Mouse (Mus musculus) brown adipose tissue, adult 24 weeks (tissue): ENCODE results near the gene Dgke. TPM values are rescaled to one million over a fixed set of nuclear protein-coding genes. Genes with fewer than 3 reads are reported as not detected.
"Not testable (repeated sequence)": the region's sequence is repeated elsewhere in the genome, so short reads cannot be mapped to it uniquely, and the experiment has no call there.

Experiments
- H3K27ac ChIP-seq: fragments of 200-500 bp; replicated peaks from 2 replicates; pipeline ENCODE4 v1.5.1; 2012; ENCODE audit warnings: low read depth, mild to moderate bottlenecking, low read length
- H3K4me1 ChIP-seq: fragments of 200-500 bp; 2 replicates; pipeline ENCODE4 v1.6.1; 2012; ENCODE audit warnings: low read length, mixed read lengths; ENCODE audit not compliant: control insufficient read depth, insufficient read depth, insufficient read length
- H3K4me3 ChIP-seq: fragments of 200-500 bp; 2 replicates; pipeline ENCODE4 v1.5.1; 2012; ENCODE audit warnings: low read depth, mild to moderate bottlenecking, low read length, moderate library complexity; ENCODE audit not compliant: insufficient read depth
- polyA plus RNA-seq: library from polyadenylated mRNA; stranded (reverse); fragments of >200 nt; gene quantifications from 2 replicates; pipeline ENCODE4 v1.2.4, GENCODE M21; 2012; ENCODE audit not compliant: missing spikeins, insufficient read depth, insufficient read length

The Dgke gene
- 3.0 and 3.2 TPM in 2 replicates for polyA plus RNA-seq

DNA sequence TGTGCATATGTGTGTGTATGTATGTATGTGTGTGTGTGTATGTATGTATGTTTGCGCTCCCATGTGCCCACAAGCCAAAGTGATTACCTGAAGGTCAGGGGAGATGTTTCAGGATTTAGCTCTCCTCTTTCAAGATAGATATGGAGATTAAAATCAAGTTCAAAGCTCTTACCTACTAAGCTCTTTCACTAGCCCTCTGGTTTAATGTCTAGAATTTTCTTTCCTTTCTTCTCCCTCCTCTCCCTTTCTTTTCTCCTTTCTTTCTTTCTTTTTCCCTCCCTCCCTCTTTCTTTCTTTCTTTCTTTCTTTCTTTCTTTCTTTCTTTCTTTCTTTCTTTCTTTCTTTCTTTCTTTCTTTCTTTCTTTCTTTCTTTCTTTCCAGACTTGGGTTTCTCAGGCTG, at the start of gene Dgke:
Dgke (minus strand) TSS at position 101 of the 400 bp plus-strand sequence.
- Histone ChIP-seq H3K4me1 (peaks cover 9% of the 10 kb centered on the region), H3K27ac (peak within 1 kb of the TSS; percentile 89), H3K4me3 (no peak within 1 kb of the TSS)

DNA sequence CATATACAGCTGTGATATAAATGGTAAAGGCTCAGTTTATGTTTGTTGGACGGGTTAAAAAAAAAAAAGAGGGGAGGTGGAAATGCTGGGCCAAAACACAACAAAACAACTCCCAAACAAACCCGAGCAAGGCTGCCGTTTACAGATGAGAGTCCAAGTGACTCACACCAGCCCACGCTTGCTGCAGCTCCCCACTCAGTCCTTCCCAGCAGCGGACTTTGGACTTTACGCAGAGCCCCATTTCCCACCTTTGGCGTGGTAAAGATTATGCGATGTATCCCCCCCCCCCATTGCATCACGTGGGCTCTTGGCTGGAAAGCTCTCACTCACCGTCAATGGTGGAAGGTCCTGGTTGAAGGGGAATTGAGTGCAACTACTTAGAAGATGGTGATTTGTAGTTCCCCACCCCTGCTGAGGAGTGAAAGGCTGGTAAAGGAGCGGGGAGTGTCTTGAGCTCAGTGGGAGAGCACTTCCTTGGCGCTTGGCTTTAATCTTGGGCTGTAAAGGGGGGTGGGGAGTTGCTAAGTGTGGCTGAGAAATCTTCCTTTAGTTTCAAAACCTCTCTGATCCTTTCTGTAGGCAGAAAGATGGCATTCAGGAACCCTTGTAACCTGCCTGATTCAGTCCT, 40.6 kb upstream of the Dgke start:
- Histone ChIP-seq H3K4me3 (no peak overlapping the region), H3K27ac (no peak overlapping the region), H3K4me1 (no peaks in the 10 kb centered on the region)

DNA sequence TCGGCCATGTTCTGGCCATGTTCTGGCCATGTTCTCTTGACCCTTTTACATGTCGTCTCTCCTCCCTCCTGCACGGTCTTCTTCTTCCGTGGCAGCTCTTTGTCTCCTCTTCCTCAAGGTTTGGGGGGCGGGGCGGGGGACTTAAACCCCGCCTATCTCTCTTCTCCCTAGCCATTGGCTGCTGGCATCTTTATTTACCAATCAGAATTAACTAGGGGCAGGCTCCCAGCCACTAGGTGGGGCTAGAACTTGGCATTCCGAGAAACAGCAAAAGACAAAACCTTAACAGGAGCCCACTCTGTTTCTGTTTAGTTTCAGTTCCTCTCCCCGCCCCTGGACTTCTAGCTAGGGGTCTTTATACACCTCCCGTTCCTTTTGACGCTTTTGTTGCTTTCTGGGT, 39.2 kb upstream of the Dgke start:
- H3K27ac ChIP-seq, result no peak overlapping the region
- H3K4me3 ChIP-seq, result no peak overlapping the region
- H3K4me1 ChIP-seq, result no peaks in the 10 kb centered on the region

DNA sequence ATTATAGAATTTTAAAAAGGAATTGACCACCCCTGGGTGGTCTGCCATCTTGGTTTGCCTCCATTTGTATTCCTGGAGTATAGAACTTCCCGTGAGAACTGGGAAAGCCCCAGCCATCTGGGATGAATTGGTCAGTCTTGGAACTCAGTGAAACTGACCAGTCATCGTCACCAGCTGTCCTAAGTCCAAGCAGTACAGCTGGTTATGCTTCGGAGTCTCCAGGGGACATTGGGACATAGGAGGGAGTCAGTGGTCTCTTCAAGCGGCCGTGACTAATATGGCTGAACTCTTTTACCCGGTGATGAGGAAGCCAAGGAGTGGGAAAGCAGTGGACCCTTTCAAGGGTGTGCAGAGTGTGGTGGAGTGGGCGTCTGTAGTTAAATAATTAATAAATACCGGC, 38.6 kb upstream of the Dgke start:
- Histone ChIP-seq H3K4me1 (no peaks in the 10 kb centered on the region), H3K4me3 (no peak overlapping the region), H3K27ac (no peak overlapping the region)

DNA sequence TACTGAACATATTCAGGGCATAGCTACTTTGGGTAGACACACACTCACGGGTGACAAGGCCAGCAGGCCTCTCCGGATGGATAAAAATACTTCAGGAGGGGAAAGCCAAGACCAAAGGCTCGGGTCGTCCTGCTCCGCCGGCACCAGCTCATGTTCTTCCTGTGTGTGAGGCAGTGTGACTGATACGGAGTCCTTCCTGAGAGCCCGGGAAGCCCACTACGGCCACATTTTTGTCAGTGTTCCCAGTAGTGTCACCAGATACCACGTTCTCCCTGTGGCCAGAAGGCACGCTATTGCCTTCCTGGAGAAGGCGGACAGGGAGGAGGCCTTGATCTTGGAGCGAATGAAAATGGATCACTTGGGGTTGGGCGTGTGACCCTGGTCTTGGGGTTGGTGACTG, 36.5 kb upstream of the Dgke start:
- Histone ChIP-seq H3K27ac (no peak overlapping the region), H3K4me3 (no peak overlapping the region)

DNA sequence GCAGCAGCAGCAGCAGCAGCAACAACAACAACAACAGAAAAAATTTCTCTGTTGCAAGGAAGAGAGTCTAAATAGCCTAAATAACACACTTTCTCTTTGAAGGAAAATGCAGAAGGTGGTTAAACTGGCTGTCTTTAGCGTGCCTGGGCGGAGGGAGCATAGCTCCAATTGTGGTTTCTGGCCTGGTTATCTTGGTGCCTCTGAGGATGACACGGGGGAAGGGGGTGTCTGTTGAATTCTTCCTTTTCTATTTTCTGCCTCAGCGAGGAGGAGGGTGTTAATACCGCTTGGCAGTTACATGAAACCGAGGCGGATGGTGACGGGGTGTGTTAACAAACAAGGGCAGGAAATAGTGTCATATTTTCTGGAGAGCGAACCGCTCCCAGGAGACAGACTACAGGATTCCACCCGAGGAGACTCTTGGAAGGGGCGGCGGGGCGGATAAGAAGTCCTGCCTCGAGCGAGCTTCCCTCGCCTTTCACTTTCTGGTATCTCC, 34.2 kb upstream of the Dgke start:
- H3K4me3 ChIP-seq, result peak overlapping the region; percentile 61
- no peaks in the 10 kb centered on the region for H3K4me1 ChIP-seq
- peak overlapping the region; percentile 76 for H3K27ac ChIP-seq

More for the DNA sequence above, 36.5 kb upstream of the Dgke start:
- no peaks in the 10 kb centered on the region for H3K4me1 ChIP-seq

DNA sequence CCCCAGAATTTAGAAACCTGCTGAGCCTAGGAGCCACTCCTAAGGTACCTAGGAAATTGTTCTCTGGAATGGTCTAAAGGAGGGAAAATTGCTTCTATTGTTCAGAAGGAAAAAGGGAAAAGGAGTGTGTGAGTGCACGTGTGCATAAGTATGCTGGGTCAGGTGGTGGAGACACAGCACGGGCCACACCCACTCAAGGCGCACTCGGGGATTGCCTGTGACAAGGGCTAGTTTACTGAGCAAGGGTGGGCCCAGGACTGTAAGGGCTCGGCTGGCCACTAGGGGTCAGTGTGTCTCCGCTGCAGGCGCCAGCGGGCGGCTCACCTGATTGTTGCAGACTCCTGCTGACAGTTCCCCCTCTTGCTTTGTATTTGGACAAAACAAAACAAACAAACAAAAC, 33.8 kb upstream of the Dgke start:
- Histone ChIP-seq H3K27ac (peak overlapping the region; percentile 54; the same call in 1 of the 2 replicates), H3K4me1 (no peaks in the 10 kb centered on the region), H3K4me3 (peak overlapping the region; percentile 61)

DNA sequence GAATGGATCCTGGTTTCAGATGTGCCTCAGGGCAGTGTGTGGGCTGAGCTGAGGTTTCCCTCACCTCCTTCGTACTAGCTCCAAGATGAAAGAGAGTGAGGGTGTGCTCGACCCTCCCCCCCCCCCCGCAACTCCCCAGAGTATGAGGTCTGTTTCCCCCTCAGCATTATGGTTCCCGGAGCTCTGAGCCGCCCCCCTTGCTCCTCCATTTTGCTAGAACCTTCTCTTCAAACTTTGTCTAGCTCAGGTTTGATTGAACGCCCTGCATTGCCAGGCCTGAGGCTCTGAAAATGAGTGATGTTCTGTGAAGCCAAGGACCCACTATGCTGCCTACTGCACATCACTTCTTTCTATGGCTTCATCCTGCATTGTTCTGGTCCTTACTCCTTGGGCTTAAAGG, 32.3 kb upstream of the Dgke start:
- no peaks in the 10 kb centered on the region for H3K4me1 ChIP-seq
- no peak overlapping the region for H3K27ac ChIP-seq
- H3K4me3 ChIP-seq, result no peak overlapping the region

DNA sequence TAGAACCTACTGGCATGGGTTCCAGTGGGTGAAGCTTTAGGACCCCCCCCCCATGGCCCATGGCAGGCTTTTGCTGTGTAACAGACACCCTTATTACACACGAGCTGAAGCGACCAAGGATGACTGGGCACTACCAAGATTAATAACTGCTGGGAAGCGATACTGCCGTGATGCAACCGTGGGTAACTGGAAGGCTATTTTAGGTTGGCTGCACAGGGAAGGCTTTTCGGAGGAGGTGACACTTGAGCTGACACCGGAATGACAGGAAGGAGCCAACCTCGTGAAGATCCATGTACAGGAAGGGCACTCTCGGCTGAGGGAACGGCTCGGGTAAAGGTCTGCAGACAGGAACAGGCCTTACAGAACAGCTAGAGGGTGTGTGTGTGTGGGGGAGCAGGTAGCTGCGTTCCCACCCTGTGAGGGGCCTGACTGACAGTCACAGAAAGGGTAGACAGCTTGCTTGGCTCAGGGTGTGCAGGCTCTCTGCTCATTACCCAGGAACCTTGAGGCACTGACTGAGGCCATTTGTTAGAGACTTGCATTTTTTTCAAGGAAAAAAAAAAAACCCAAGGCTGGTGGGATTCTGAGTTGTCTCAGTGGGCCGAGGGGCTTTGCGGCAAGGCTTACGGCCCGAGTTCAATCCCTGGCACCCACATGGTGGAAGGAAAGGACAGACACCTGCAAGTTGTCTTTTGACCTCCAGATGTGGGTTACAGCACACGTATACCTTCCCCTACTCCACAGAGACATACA, 31.6 kb upstream of the Dgke start:
- no peak overlapping the region for H3K4me3 ChIP-seq

DNA sequence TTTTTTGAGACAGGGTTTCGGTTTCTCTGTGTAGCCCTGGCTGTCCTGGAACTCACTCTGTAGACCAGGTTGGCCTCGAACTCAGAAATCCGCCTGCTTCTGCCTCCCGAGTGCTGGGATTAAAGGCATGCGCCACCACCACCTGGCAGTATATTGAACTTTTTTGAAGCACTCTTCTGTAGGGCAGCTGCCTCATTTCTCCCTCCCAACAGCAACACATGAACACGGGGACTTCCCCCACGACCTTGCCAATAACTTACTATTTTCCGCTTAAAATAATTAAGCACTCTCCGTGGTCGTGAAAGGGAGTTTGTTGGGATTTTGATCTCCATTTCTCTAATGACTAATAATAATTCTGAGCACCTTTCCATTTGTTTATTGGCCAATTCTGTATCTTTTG, 30.6 kb upstream of the Dgke start:
- not testable (repeated sequence) for H3K4me1 ChIP-seq, H3K27ac ChIP-seq, H3K4me3 ChIP-seq

More for the DNA sequence above, 31.6 kb upstream of the Dgke start:
- Histone ChIP-seq H3K4me1 (0 out of 2 replicates have a peak, but pooled peaks cover 2% of the 10 kb centered on the region), H3K27ac (no peak overlapping the region)

DNA sequence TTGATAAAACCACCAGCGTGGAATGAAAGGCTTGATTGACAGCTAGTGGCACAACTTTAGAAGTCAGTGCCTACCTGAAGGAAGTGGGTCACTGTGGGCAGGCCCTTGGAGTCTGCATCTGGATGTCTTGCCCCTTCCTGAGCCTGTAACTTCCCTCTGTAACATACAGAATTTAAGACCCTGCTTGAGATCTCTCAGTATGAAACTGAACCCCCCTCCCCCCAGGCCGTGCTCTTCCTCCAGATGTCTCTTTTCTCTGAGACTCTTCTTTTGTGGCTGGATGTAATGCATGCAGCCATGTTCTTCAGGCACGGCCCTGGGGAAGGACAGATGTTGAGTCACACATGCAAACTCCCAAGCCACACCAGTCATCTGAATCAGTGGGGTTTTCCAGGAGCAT, 28.7 kb upstream of the Dgke start:
- H3K27ac ChIP-seq, result no peak overlapping the region
- 0 out of 2 replicates have a peak, but pooled peaks cover 4% of the 10 kb centered on the region for H3K4me1 ChIP-seq
- H3K4me3 ChIP-seq, result no peak overlapping the region

DNA sequence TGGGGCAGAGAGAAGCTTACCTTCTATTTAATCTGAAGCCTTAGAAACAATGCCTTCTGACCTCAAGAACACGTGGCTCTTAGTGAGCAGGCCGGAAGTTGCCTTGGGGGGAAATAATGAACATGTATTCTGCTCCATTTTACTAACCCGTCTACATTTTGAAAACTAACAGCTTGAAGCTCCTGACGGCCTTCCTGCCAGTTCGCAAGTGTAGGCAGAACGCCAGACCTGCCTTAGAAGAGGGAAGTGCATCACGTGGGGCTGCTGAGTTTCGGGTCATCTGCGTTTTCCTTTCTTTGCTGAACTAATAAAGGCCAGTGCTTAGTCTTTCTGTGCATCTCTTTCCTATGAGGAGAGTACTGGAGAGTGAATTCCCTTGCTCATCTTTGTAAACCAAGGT, 26.1 kb upstream of the Dgke start:
- H3K27ac ChIP-seq, result peak overlapping the region; percentile 15; the same call in 1 of the 2 replicates
- H3K4me3 ChIP-seq, result no peak overlapping the region
- 0 out of 2 replicates have a peak, but pooled peaks cover 4% of the 10 kb centered on the region for H3K4me1 ChIP-seq

DNA sequence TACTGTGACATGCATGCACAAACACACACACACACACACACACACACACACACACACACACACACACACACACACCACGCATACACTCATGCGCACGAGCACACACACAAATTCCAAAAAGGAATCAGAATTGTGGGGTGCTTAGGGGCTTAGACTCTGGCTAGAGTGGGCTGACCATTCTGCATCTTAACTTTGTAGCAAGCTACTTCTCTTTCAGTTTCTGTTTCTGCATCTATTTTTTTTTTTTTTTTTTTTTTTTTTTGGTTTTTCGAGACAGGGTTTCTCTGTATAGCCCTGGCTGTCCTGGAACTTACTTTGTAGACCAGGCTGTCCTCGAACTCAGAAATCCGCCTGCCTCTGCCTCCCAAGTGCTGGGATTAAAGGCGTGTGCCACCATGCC, 23.7 kb upstream of the Dgke start:
- H3K4me3 ChIP-seq, H3K4me1 ChIP-seq, H3K27ac ChIP-seq: not testable (repeated sequence)

DNA sequence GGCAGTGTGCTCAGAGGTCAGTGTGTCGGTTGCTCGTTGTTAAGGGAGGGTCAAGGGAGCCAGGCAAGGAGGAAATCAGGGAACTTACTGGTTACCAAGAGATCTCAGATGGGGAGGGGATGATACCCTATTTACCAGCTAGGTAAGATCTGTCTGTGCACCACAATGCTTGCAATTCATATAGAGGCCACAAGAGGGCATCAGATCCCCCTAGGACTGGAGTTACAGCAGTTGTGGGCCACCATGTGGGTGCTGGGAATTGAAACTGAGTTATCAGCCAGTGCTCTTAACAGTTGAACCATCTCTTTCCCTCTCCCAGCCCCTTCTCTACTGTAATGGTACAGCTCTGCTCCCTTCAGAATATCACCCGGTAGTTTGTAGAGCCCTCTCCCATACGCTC, 22.1 kb upstream of the Dgke start:
- Histone ChIP-seq H3K4me3 (no peak overlapping the region), H3K27ac (no peak overlapping the region), H3K4me1 (0 out of 2 replicates have a peak, but pooled peaks cover 4% of the 10 kb centered on the region)

DNA sequence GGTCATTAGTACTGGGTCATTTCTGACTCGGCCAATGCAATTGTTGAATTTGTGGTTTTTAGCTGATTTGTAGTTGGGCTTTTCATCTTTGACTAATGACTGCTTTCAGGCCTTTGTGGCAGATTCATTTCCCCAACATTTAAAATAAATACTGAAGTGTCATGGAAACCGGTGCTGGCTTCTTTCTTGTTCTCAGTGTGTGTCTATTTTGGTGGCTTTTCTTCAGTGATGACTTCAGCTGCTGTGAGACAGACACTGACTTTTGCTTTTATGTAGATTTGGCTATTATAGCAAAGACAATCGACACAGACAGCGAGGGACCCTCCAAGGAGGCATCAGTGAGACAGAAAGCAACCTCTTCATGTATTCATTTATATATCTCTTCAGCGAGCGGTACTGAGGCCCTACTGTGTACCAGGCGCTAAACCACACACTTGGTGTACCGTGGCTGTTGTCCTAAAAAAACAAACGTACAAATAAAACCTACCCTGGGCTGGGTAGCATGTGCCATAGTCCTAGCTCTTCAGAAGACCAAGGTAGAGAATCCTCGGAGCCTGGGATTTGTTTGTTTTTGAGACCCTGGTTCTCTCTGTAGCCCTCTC, 19.7 kb upstream of the Dgke start:
- no peak overlapping the region for H3K4me3 ChIP-seq
- H3K4me1 ChIP-seq, result no peaks in the 10 kb centered on the region
- H3K27ac ChIP-seq, result no peak overlapping the region
